Mouse (Mus musculus): ENCODE data around the gene Large1. TPM values are rescaled to one million over a fixed set of nuclear protein-coding genes. Genes with fewer than 3 reads are reported as not detected.
"Not testable (repeated sequence)": the region's sequence is repeated elsewhere in the genome, so short reads cannot be mapped to it uniquely, and the experiment has no call there.

Gene Large1
- polyA plus RNA-seq, 1 experiment from 2014 or later = 16.8 TPM

- Histone ChIP-seq H3K9me3 (no peaks in the 10 kb centered on the region), H3K27ac (replicated peaks) (no peak overlapping the region), H3K27me3 (no peaks in the 10 kb centered on the region), H3K4me2 (replicated peaks) (no peak overlapping the region), H3K36me3 (no peaks in the 10 kb centered on the region), H3K9ac (replicated peaks) (no peak overlapping the region), H3K4me1 (no peaks in the 10 kb centered on the region), H3K4me3 (no peak overlapping the region)
- ATAC-seq (replicated peaks) = no peak
- 84% methylated on average over 2 of the region's 2 CpGs for WGBS
These were observed 62.7 kb downstream of the Large1 start for GRCm38 (mm10) chr8:73290636-73291035.

GRCm38 (mm10) chr8:73289831-73290230 lies 63.5 kb downstream of the Large1 start:
- WGBS = 86% methylated on average over 2 of the region's 2 CpGs
- Histone ChIP-seq H3K4me2 (replicated peaks) (no peak overlapping the region), H3K9me3 (no peaks in the 10 kb centered on the region), H3K27ac (replicated peaks) (no peak overlapping the region), H3K36me3 (no peaks in the 10 kb centered on the region), H3K27me3 (no peaks in the 10 kb centered on the region), H3K9ac (replicated peaks) (no peak overlapping the region), H3K4me3 (no peak overlapping the region), H3K4me1 (no peaks in the 10 kb centered on the region)
- ATAC-seq (replicated peaks) = no peak

GRCm38 (mm10) chr8:73281996-73282395 lies 71.3 kb downstream of the Large1 start:
- Histone ChIP-seq H3K36me3 (no peaks in the 10 kb centered on the region), H3K27me3 (no peaks in the 10 kb centered on the region), H3K9ac (replicated peaks) (no peak overlapping the region), H3K4me1 (no peaks in the 10 kb centered on the region), H3K4me3 (no peak overlapping the region), H3K9me3 (no peaks in the 10 kb centered on the region), H3K4me2 (replicated peaks) (no peak overlapping the region), H3K27ac (replicated peaks) (no peak overlapping the region)
- ATAC-seq (replicated peaks) = no peak
- 88% methylated on average over 4 of the region's 4 CpGs for WGBS

- Histone ChIP-seq H3K4me2 (replicated peaks) (no peak overlapping the region), H3K27me3 (no peaks in the 10 kb centered on the region), H3K4me3 (no peak overlapping the region), H3K9ac (replicated peaks) (no peak overlapping the region), H3K27ac (replicated peaks) (no peak overlapping the region), H3K9me3 (no peaks in the 10 kb centered on the region), H3K4me1 (no peaks in the 10 kb centered on the region; the same call in 1 of the 2 replicates), H3K36me3 (no peaks in the 10 kb centered on the region)
- ATAC-seq (replicated peaks) = no peak
- WGBS = 92% methylated on average over 4 of the region's 4 CpGs
These were observed 77.3 kb downstream of the Large1 start for GRCm38 (mm10) chr8:73276015-73276414.

- H3K4me2 ChIP-seq (replicated peaks) = not testable (repeated sequence)
- ATAC-seq (replicated peaks) = peak; percentile 24; the same call in 1 of the 2 replicates
These were observed 77.9 kb downstream of the Large1 start for GRCm38 (mm10) chr8:73275445-73275844.

GRCm38 (mm10) chr8:73273150-73273549 lies 80.2 kb downstream of the Large1 start:
- Histone ChIP-seq H3K4me3 (no peak overlapping the region), H3K9me3 (no peaks in the 10 kb centered on the region), H3K36me3 (no peaks in the 10 kb centered on the region), H3K27ac (replicated peaks) (no peak overlapping the region), H3K4me1 (no peaks in the 10 kb centered on the region; the same call in 1 of the 2 replicates), H3K27me3 (no peaks in the 10 kb centered on the region), H3K9ac (replicated peaks) (no peak overlapping the region), H3K4me2 (replicated peaks) (no peak overlapping the region)
- ATAC-seq (replicated peaks) = no peak

More at GRCm38 (mm10) chr8:73275445-73275844, 77.9 kb downstream of the Large1 start:
- H3K9me3 ChIP-seq; H3K36me3 ChIP-seq; H3K27ac ChIP-seq (replicated peaks); H3K4me1 ChIP-seq; H3K27me3 ChIP-seq; H3K9ac ChIP-seq (replicated peaks); H3K4me3 ChIP-seq: not testable (repeated sequence)
- 65% methylated on average over 4 of the region's 4 CpGs for WGBS

GRCm38 (mm10) chr8:73270991-73271390 lies 82.3 kb downstream of the Large1 start:
- Histone ChIP-seq H3K4me3 (no peak overlapping the region), H3K9ac (replicated peaks) (no peak overlapping the region), H3K9me3 (no peaks in the 10 kb centered on the region), H3K4me2 (replicated peaks) (no peak overlapping the region), H3K27me3 (no peaks in the 10 kb centered on the region), H3K27ac (replicated peaks) (no peak overlapping the region), H3K36me3 (no peaks in the 10 kb centered on the region), H3K4me1 (no peaks in the 10 kb centered on the region; the same call in 1 of the 2 replicates)
- ATAC-seq (replicated peaks) = no peak

GRCm38 (mm10) chr8:73257981-73258380 lies 95.4 kb downstream of the Large1 start:
- WGBS = 61% methylated on average over 2 of the region's 2 CpGs
- Histone ChIP-seq H3K4me3 (no peak overlapping the region), H3K36me3 (no peaks in the 10 kb centered on the region), H3K27me3 (no peaks in the 10 kb centered on the region), H3K27ac (replicated peaks) (no peak overlapping the region), H3K4me1 (0 out of 2 replicates have a peak, but pooled peaks cover 2% of the 10 kb centered on the region), H3K4me2 (replicated peaks) (no peak overlapping the region), H3K9ac (replicated peaks) (no peak overlapping the region), H3K9me3 (peaks cover 9% of the 10 kb centered on the region)
- ATAC-seq (replicated peaks) = no peak

GRCm38 (mm10) chr8:73244186-73244585 lies 109.2 kb downstream of the Large1 start:
- ATAC-seq (replicated peaks) = no peak
- no peaks in the 10 kb centered on the region for H3K27me3 ChIP-seq
- no peaks in the 10 kb centered on the region for H3K36me3 ChIP-seq
- H3K9ac ChIP-seq (replicated peaks) = no peak overlapping the region
- no peaks in the 10 kb centered on the region for H3K9me3 ChIP-seq
- no peaks in the 10 kb centered on the region for H3K4me1 ChIP-seq
- no peak overlapping the region for H3K27ac ChIP-seq (replicated peaks)
- 96% methylated on average over 3 of the region's 3 CpGs for WGBS
- H3K4me3 ChIP-seq = no peak overlapping the region
- no peak overlapping the region for H3K4me2 ChIP-seq (replicated peaks)

- Histone ChIP-seq H3K9me3 (no peaks in the 10 kb centered on the region), H3K27me3 (no peaks in the 10 kb centered on the region), H3K27ac (replicated peaks) (no peak overlapping the region), H3K4me2 (replicated peaks) (no peak overlapping the region), H3K4me3 (no peak overlapping the region), H3K9ac (replicated peaks) (no peak overlapping the region), H3K36me3 (no peaks in the 10 kb centered on the region), H3K4me1 (no peaks in the 10 kb centered on the region)
- no peak for ATAC-seq (replicated peaks)
- WGBS = 85% methylated on average over 1 of the region's 1 CpGs
These were observed 111.3 kb downstream of the Large1 start for GRCm38 (mm10) chr8:73242066-73242465.

GRCm38 (mm10) chr8:73234209-73234608 lies 119.1 kb downstream of the Large1 start:
- H3K4me1 ChIP-seq = no peaks in the 10 kb centered on the region
- no peaks in the 10 kb centered on the region for H3K9me3 ChIP-seq
- H3K4me3 ChIP-seq = no peak overlapping the region
- H3K27me3 ChIP-seq = no peaks in the 10 kb centered on the region
- no peak overlapping the region for H3K9ac ChIP-seq (replicated peaks)
- H3K36me3 ChIP-seq = no peaks in the 10 kb centered on the region
- 88% methylated on average over 1 of the region's 1 CpGs for WGBS
- no peak overlapping the region for H3K4me2 ChIP-seq (replicated peaks)
- H3K27ac ChIP-seq (replicated peaks) = no peak overlapping the region
- no peak for ATAC-seq (replicated peaks)

- Histone ChIP-seq H3K9ac (replicated peaks) (no peak overlapping the region), H3K4me2 (replicated peaks) (no peak overlapping the region), H3K4me3 (no peak overlapping the region), H3K27me3 (no peaks in the 10 kb centered on the region), H3K27ac (replicated peaks) (no peak overlapping the region), H3K36me3 (no peaks in the 10 kb centered on the region), H3K9me3 (no peaks in the 10 kb centered on the region), H3K4me1 (no peaks in the 10 kb centered on the region)
- ATAC-seq (replicated peaks) = peak; percentile 81
- WGBS = 70% methylated on average over 6 of the region's 6 CpGs
These were observed 119.8 kb downstream of the Large1 start for GRCm38 (mm10) chr8:73233358-73234041.

- Histone ChIP-seq H3K9ac (replicated peaks) (no peak overlapping the region), H3K4me3 (no peak overlapping the region), H3K27me3 (no peaks in the 10 kb centered on the region), H3K27ac (replicated peaks) (no peak overlapping the region), H3K4me2 (replicated peaks) (no peak overlapping the region), H3K9me3 (no peaks in the 10 kb centered on the region), H3K36me3 (no peaks in the 10 kb centered on the region), H3K4me1 (0 out of 2 replicates have a peak, but pooled peaks cover 5% of the 10 kb centered on the region)
- WGBS = 82% methylated on average over 3 of the region's 3 CpGs
- ATAC-seq (replicated peaks) = no peak
These were observed 126.5 kb downstream of the Large1 start for GRCm38 (mm10) chr8:73226841-73227240.
